Comparison of ENCODE assay signal across 9 mouse cellular contexts in genomic region chr1:89108340-89108896, GRCm38 (mm10). TPM values are rescaled to one million over a fixed set of nuclear protein-coding genes. Genes with fewer than 3 reads are reported as not detected.
DNase-seq lines count a peak whose midpoint lies in the region; ATAC-seq and TF ChIP-seq lines count a peak whose summit lies in the region.
"Had no signal": no experiment of that assay in that cellular context is flagged by ENCODE, and none has a peak within 500 bp of the region (broad histone marks: within the 10 kb centered on the region; RNA-seq: fewer than 3 reads in every experiment).

No protein-coding gene starts in this region.

- no peak overlapping the region for H3K9ac ChIP-seq in kidney, postnatal 0 days (ENCODE audit: low read depth, low read length)

- H3K4me1 ChIP-seq in thymus, adult 2 months (replicated peaks; ENCODE audit: control insufficient read depth, insufficient read depth, low read length) = peaks cover 16% of the 10 kb centered on the region
- peaks cover 62% of the 10 kb centered on the region for H3K4me1 ChIP-seq in kidney, postnatal 0 days (replicated peaks; ENCODE audit: insufficient read depth, low read length)

- no peak overlapping the region for H3K4me3 ChIP-seq in thymus, adult 2 months (ENCODE audit: control insufficient read depth, insufficient read depth, low read length)
- H3K4me3 ChIP-seq in kidney, postnatal 0 days (replicated peaks; ENCODE audit: low read depth, low read length) = no peak overlapping the region
- H3K4me3 ChIP-seq: erythroblast, embryonic 14.5 days had no signal

- no peak overlapping the region for H3K27ac ChIP-seq in thymus, adult 2 months (ENCODE audit: control insufficient read depth, insufficient read depth, low read length)
- H3K27ac ChIP-seq in kidney, postnatal 0 days = peak overlapping the region; percentile 77

- no peaks in the 10 kb centered on the region for H3K36me3 ChIP-seq in thymus, adult 2 months (ENCODE audit: control insufficient read depth, insufficient read depth, low read length)
- no peaks in the 10 kb centered on the region for H3K36me3 ChIP-seq in kidney, postnatal 0 days (ENCODE audit: insufficient read depth, low read length)

- no peaks in the 10 kb centered on the region for H3K9me3 ChIP-seq in kidney, postnatal 0 days (replicated peaks; ENCODE audit: low read length)

- no peak for TF ChIP-seq POLR2A in thymus, adult 2 months (IDR thresholded peaks at IDR 0.05; ENCODE audit: control insufficient read depth, extremely low read depth, insufficient read depth, low read length, poor library complexity)

- no peaks in the 10 kb centered on the region for H3K27me3 ChIP-seq in thymus, adult 2 months (ENCODE audit: control insufficient read depth, insufficient read depth, low read length)
- no peaks in the 10 kb centered on the region for H3K27me3 ChIP-seq in kidney, postnatal 0 days (ENCODE audit: insufficient read depth, low read length)

- peak; percentile 48 for ATAC-seq in kidney, postnatal 0 days (replicated peaks; ENCODE audit: low FRiP score, low read depth)

- no peak overlapping the region for H3K4me2 ChIP-seq in kidney, postnatal 0 days (ENCODE audit: low read length)

- intact Hi-C loops in left cerebral cortex, postnatal 14 days (cut with DNase I) = no loop called here

- DNase-seq in thymus, postnatal 25 days = peak; percentile 20
- DNase-seq in thymus, adult 2 months = no peak
- peak; percentile 69 for DNase-seq in embryo, embryonic 9.5 days (ENCODE audit: extremely low spot score)
- peak; percentile 63 for DNase-seq in kidney, postnatal 0 days (ENCODE audit: low spot score)
- DNase-seq in lung, postnatal 14 days = peak; percentile 58
- no peak for DNase-seq in layer of hippocampus, adult 18-20 months (ENCODE audit: low spot score in 2 of 2)
- DNase-seq in left cerebral cortex, postnatal 14 days (ENCODE audit: low spot score in 2 of 2) = no peak
- DNase-seq in cerebellum, postnatal 36 days = no peak

- TF ChIP-seq CTCF in thymus, adult 2 months (IDR thresholded peaks at IDR 0.05; ENCODE audit: borderline replicate concordance, control insufficient read depth, extremely low read depth, insufficient read depth, low read length, poor library complexity) = no peak
- TF ChIP-seq CTCF in kidney, postnatal 0 days (IDR thresholded peaks at IDR 0.05; ENCODE audit: low read depth) = no peak

- 4% methylated on average over 6 of the region's 6 CpGs for WGBS in thymus, adult 2 months
- 5% methylated on average over 6 of the region's 6 CpGs for WGBS in kidney, postnatal 0 days

RNA-seq across cellular contexts. Expression of gene Sh3bp4, which starts 38.2 kb away (rescaled TPM):
- 8.8 and 9.1 TPM in 2 replicates for polyA plus RNA-seq in thymus, adult 2 months (2012; rRNA removed)
- polyA plus RNA-seq in kidney, postnatal 0 days (2015; fragmentation: Nextera tagmentation; extraction: Ambion mirVana) = 22.7 and 24.9 TPM in 2 replicates
- total RNA-seq in layer of hippocampus, adult 18-20 months (2021) = 10 to 100 TPM; 23.4 to 23.6 TPM
- 10 to 100 TPM; 22.4 to 27.9 TPM for total RNA-seq in left cerebral cortex, postnatal 14 days (2021)
- polyA plus RNA-seq: erythroblast, embryonic 14.5 days had no signal

Comparison
In these comparisons a context has a peak if more than half of its experiments do, and no peak if none do; other contexts are left out.
1. DNase-seq: peak in thymus, postnatal 25 days (single experiment), embryo, embryonic 9.5 days (single experiment), kidney, postnatal 0 days (single experiment) and lung, postnatal 14 days (single experiment); none in thymus, adult 2 months (single experiment), layer of hippocampus, adult 18-20 months (0 of 2), left cerebral cortex, postnatal 14 days (0 of 2) and cerebellum, postnatal 36 days (0 of 2).